Mouse (Mus musculus) midbrain, embryonic 11.5 days (tissue): Measurements from ENCODE around the gene Nckap5. TPM values are rescaled to one million over a fixed set of nuclear protein-coding genes. Genes with fewer than 3 reads are reported as not detected.

Experiments used
- ATAC-seq: fragments of 200-750 bp; cut with Nextera tagmentation; 2 replicates; pipeline ENCODE4 v1.8.0; 2017; ENCODE audit warnings: moderate TSS enrichment, moderate library complexity; ENCODE audit not compliant: low FRiP score
- DNase-seq: peaks from one replicate; pipeline ENCODE4 v3.0.0; 2015; ENCODE audit warnings: low spot score; ENCODE audit errors: missing footprints
- H3K27ac ChIP-seq: fragments of 300-500 bp; sonication (generic); 2 replicates; pipeline ENCODE4 v1.5.1; 2014; ENCODE audit warnings: low read depth, low read length
- H3K27me3 ChIP-seq: fragments of 300-500 bp; sonication (generic); 2 replicates; pipeline ENCODE4 v1.6.1; 2014; ENCODE audit warnings: mild to moderate bottlenecking, low read length, moderate library complexity, mixed read lengths; ENCODE audit not compliant: control insufficient read depth, insufficient read depth
- H3K36me3 ChIP-seq: fragments of 300-500 bp; sonication (generic); 2 replicates; pipeline ENCODE4 v1.6.1; 2014; ENCODE audit warnings: mild to moderate bottlenecking, low read length, moderate library complexity, mixed read lengths; ENCODE audit not compliant: control insufficient read depth, insufficient read depth
- H3K4me1 ChIP-seq: fragments of 300-500 bp; sonication (generic); 2 replicates; pipeline ENCODE4 v1.6.1; 2014; ENCODE audit warnings: low read length; ENCODE audit not compliant: control insufficient read depth, insufficient read depth
- H3K4me2 ChIP-seq: fragments of 300-500 bp; sonication (generic); 2 replicates; pipeline ENCODE4 v1.6.1; 2014; ENCODE audit warnings: mild to moderate bottlenecking, moderate library complexity
- H3K4me3 ChIP-seq: fragments of 300-500 bp; sonication (generic); 2 replicates; pipeline ENCODE4 v1.5.1; 2014; ENCODE audit warnings: low read depth, low read length
- H3K9ac ChIP-seq: fragments of 300-500 bp; sonication (generic); 2 replicates; pipeline ENCODE4 v1.6.1; 2014; ENCODE audit warnings: low read length
- H3K9me3 ChIP-seq: fragments of 300-500 bp; sonication (generic); 2 replicates; pipeline ENCODE4 v1.6.1; 2016; ENCODE audit warnings: low read length; ENCODE audit not compliant: control insufficient read depth
- WGBS: fragments of 180-500 bp; shearing (Covaris S2); extraction: QIAGEN DNeasy Blood & Tissue Kit; methylation state at CpG from one replicate; pipeline ENCODE4 v1.1.7; 2014; 5-methylcytosine and 5-hydroxymethylcytosine counted together
- polyA plus RNA-seq: library from polyadenylated mRNA; unstranded; fragments of >200 nt; fragmentation: Nextera tagmentation; extraction: Ambion mirVana; gene quantifications from 2 replicates; pipeline ENCODE4 v1.2.1, GENCODE M21; 2014

Gene Nckap5
- polyA plus RNA-seq, 1 experiment from 2014 or later, result 20.4 TPM

- WGBS, result 67% methylated on average over 3 of the region's 3 CpGs
- peak; percentile 78 for DNase-seq
These were observed 256.9 kb downstream of the Nckap5 start for GRCm38 (mm10) chr1:126573714-126574113.

GRCm38 (mm10) chr1:126573097-126573496 lies 257.5 kb downstream of the Nckap5 start:
- no peak for ATAC-seq
- peak; percentile 19 for DNase-seq
- peaks cover 10% of the 10 kb centered on the region; the same call in 1 of the 2 replicates for H3K4me1 ChIP-seq
- H3K9ac ChIP-seq, result no peak overlapping the region
- H3K9me3 ChIP-seq, result no peaks in the 10 kb centered on the region
- no peak overlapping the region for H3K4me3 ChIP-seq
- no peak overlapping the region for H3K27ac ChIP-seq
- 79% methylated on average over 2 of the region's 2 CpGs for WGBS
- no peaks in the 10 kb centered on the region for H3K36me3 ChIP-seq
- H3K4me2 ChIP-seq, result no peak overlapping the region
- H3K27me3 ChIP-seq, result no peaks in the 10 kb centered on the region

More at GRCm38 (mm10) chr1:126573714-126574113, 256.9 kb downstream of the Nckap5 start:
- no peaks in the 10 kb centered on the region for H3K9me3 ChIP-seq
- no peaks in the 10 kb centered on the region for H3K27me3 ChIP-seq
- H3K4me2 ChIP-seq, result no peak overlapping the region
- no peak overlapping the region for H3K9ac ChIP-seq
- H3K4me1 ChIP-seq, result peaks cover 10% of the 10 kb centered on the region; the same call in 1 of the 2 replicates
- no peak overlapping the region for H3K4me3 ChIP-seq
- H3K27ac ChIP-seq, result no peak overlapping the region
- no peaks in the 10 kb centered on the region for H3K36me3 ChIP-seq
- no peak for ATAC-seq

GRCm38 (mm10) chr1:126569611-126570238 lies 260.9 kb downstream of the Nckap5 start:
- H3K27ac ChIP-seq, result no peak overlapping the region
- no peak for ATAC-seq
- no peaks in the 10 kb centered on the region for H3K9me3 ChIP-seq
- H3K4me3 ChIP-seq, result no peak overlapping the region
- WGBS, result 76% methylated on average over 6 of the region's 6 CpGs
- peaks cover 10% of the 10 kb centered on the region; the same call in 1 of the 2 replicates for H3K4me1 ChIP-seq
- DNase-seq, result peak; percentile 76
- H3K4me2 ChIP-seq, result no peak overlapping the region
- H3K27me3 ChIP-seq, result no peaks in the 10 kb centered on the region
- no peak overlapping the region for H3K9ac ChIP-seq
- no peaks in the 10 kb centered on the region for H3K36me3 ChIP-seq

GRCm38 (mm10) chr1:126568520-126569197 lies 261.9 kb downstream of the Nckap5 start:
- H3K4me2 ChIP-seq, result no peak overlapping the region
- peak; percentile 91 for DNase-seq
- peaks cover 5% of the 10 kb centered on the region; the same call in 1 of the 2 replicates for H3K4me1 ChIP-seq
- no peaks in the 10 kb centered on the region for H3K36me3 ChIP-seq
- ATAC-seq, result no peak
- no peak overlapping the region for H3K4me3 ChIP-seq
- no peaks in the 10 kb centered on the region for H3K9me3 ChIP-seq
- no peak overlapping the region for H3K27ac ChIP-seq
- no peaks in the 10 kb centered on the region for H3K27me3 ChIP-seq
- WGBS, result 89% methylated on average over 8 of the region's 8 CpGs
- H3K9ac ChIP-seq, result no peak overlapping the region

DNA sequence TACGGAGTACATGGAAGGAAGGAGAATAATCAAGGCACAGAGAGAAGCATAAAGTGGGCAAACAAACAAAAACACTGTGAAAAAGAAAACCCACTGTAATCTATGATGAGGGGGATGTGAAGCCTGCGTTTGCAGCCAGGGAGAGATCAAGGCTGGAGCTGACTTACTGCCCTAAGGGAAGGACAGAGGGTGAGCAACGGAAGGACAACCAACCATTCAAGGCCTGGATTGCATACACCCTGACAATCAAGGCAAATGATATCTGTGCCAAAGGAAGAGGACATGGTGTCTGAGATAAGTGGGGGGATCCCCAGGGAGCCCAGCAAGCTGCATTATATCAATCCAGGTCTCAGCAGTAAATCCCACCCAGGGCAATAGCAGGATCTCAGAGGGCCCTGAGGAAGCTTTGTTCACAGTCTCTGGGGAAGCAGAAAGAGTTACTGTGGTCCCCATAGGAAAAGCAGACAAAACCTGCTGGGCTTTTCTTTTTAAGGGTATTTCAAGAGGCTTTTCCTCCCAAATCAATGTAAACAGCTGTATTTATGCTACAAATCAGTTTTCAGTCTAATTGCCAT lies 265.4 kb downstream of the Nckap5 start:
- ATAC-seq, result no peak
- 61% methylated on average over 3 of the region's 3 CpGs for WGBS
- peak; percentile 80 for DNase-seq

DNA sequence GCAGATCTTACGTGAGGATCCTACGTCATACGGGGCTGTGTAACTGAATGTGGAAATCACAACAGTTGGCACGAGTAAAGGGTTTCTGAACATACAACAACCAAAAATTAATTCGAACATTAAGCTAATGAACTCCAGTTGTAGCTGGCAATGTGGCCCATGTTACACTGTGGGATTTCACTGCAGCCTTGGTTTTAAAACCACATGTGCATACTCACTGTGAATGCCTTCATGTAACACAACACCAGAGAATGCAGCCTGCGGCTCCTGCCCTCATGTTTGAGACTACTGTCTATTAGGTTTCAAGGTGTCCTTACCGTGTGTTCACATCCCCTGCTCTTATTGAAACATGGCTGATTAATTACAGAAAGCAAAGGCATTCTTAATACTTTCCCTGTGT lies 269.7 kb downstream of the Nckap5 start:
- ATAC-seq, result no peak
- H3K36me3 ChIP-seq, result no peaks in the 10 kb centered on the region
- peak; percentile 76 for DNase-seq
- no peaks in the 10 kb centered on the region for H3K27me3 ChIP-seq
- no peaks in the 10 kb centered on the region for H3K4me1 ChIP-seq
- H3K9ac ChIP-seq, result no peak overlapping the region
- H3K4me2 ChIP-seq, result no peak overlapping the region
- no peaks in the 10 kb centered on the region for H3K9me3 ChIP-seq
- WGBS, result 90% methylated on average over 7 of the region's 7 CpGs
- H3K4me3 ChIP-seq, result no peak overlapping the region
- no peak overlapping the region for H3K27ac ChIP-seq

More for the DNA sequence above, 265.4 kb downstream of the Nckap5 start:
- H3K36me3 ChIP-seq, result no peaks in the 10 kb centered on the region
- H3K4me1 ChIP-seq, result no peaks in the 10 kb centered on the region; the same call in 1 of the 2 replicates
- H3K27ac ChIP-seq, result no peak overlapping the region
- H3K9me3 ChIP-seq, result no peaks in the 10 kb centered on the region
- H3K4me3 ChIP-seq, result no peak overlapping the region
- no peak overlapping the region for H3K9ac ChIP-seq
- no peaks in the 10 kb centered on the region for H3K27me3 ChIP-seq
- no peak overlapping the region for H3K4me2 ChIP-seq

DNA sequence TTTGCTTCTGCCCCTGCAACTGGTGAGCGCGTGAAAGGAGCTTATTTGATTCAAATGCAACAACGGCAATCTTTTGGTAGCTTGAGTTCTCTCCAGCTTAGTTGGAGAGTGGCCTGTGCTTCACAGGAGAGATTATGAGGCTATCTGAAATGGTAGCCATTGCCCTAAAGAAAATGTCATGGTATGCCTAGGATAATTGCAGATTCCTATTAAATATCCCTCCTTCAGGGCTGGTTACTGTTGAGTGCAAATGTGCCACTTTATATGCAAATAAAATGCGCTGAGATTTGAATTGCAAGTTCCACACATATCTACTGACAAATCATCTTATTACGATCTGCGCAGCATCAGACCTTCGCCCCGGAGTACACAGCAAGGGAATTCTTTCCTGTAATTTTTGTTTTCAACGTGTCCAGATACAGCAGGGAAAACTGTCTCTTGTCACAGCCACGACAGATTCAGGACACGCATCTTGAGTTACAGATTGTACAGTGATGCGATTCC lies 272.8 kb downstream of the Nckap5 start:
- no peak for DNase-seq
- ATAC-seq, result no peak
- no peak overlapping the region for H3K4me3 ChIP-seq
- H3K4me2 ChIP-seq, result no peak overlapping the region
- no peaks in the 10 kb centered on the region for H3K36me3 ChIP-seq
- H3K27ac ChIP-seq, result no peak overlapping the region
- 87% methylated on average over 12 of the region's 12 CpGs for WGBS
- no peaks in the 10 kb centered on the region for H3K9me3 ChIP-seq
- H3K4me1 ChIP-seq, result no peaks in the 10 kb centered on the region
- H3K9ac ChIP-seq, result no peak overlapping the region
- H3K27me3 ChIP-seq, result no peaks in the 10 kb centered on the region

- H3K4me2 ChIP-seq, result no peak overlapping the region
- no peaks in the 10 kb centered on the region for H3K4me1 ChIP-seq
- H3K9ac ChIP-seq, result no peak overlapping the region
- 88% methylated on average over 7 of the region's 7 CpGs for WGBS
- ATAC-seq (no peak), DNase-seq (peak; percentile 61)
- no peaks in the 10 kb centered on the region for H3K9me3 ChIP-seq
- no peak overlapping the region for H3K27ac ChIP-seq
- H3K27me3 ChIP-seq, result no peaks in the 10 kb centered on the region
- H3K4me3 ChIP-seq, result no peak overlapping the region
- H3K36me3 ChIP-seq, result no peaks in the 10 kb centered on the region
These were observed 282.6 kb downstream of the Nckap5 start for GRCm38 (mm10) chr1:126547979-126548378.

DNA sequence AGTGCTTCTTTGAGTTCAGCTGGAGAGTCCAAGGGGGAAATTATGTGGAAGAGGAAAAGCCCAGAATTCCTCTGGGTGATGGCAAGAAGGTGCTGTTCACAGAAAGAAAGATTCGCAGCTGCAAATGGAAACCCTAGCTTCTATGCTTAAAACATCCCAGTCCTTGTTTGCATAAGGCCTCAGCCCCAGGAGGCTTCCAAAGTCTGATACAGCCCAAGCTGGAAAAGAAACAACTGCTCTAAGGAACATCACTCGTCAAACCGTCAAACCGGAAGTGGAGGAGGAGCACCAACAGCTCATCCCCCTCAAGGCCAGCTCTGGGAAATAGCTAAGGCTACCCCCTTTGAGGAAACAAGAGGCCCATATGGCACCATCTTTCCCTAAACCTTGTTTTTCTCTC lies 286.1 kb downstream of the Nckap5 start:
- Histone ChIP-seq H3K27me3 (no peaks in the 10 kb centered on the region), H3K9me3 (no peaks in the 10 kb centered on the region), H3K27ac (no peak overlapping the region), H3K4me3 (no peak overlapping the region), H3K9ac (no peak overlapping the region), H3K4me1 (no peaks in the 10 kb centered on the region), H3K4me2 (no peak overlapping the region), H3K36me3 (no peaks in the 10 kb centered on the region)
- ATAC-seq (no peak), DNase-seq (peak; percentile 37)
- WGBS, result 61% methylated on average over 4 of the region's 4 CpGs
